Mouse (Mus musculus): Measurements from ENCODE around the gene Lrrc20.
"Not testable (repeated sequence)": the region's sequence is repeated elsewhere in the genome, so short reads cannot be mapped to it uniquely, and the experiment has no call there.

The Lrrc20 gene

GRCm38 (mm10) chr10:61475594-61476439, at the start of gene Lrrc20:
Gene Lrrc20, plus strand, starts transcription at chr10:61475801.
- DNase-seq (ENCODE audit: low spot score), result peak; percentile 61

DNA sequence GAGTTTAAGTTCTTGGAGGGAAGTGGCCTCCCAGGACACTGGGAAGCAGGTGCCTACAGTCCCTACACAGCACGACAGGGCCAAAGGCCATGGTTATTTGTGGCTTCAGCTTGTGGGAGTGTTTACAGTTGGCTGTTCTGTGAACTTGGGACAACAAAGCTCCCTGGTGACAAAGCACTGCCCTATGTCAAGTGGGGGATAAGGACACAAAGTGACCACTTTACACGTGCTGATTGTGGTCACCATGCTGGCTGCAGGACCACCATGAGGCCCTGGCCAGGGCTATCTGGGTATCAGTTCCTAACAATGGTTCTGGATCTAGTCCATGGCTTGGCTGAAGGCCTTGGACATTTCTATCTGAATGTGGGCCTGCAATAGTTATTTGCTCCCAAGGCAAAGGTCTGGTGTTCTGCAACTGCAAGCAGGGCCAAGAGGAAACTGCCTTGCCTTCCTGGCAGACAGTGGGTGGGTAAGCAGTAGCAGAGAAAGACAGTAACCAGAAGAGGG, 49.3 kb upstream of the Lrrc20 start:
- DNase-seq (ENCODE audit: low spot score), result no peak

DNA sequence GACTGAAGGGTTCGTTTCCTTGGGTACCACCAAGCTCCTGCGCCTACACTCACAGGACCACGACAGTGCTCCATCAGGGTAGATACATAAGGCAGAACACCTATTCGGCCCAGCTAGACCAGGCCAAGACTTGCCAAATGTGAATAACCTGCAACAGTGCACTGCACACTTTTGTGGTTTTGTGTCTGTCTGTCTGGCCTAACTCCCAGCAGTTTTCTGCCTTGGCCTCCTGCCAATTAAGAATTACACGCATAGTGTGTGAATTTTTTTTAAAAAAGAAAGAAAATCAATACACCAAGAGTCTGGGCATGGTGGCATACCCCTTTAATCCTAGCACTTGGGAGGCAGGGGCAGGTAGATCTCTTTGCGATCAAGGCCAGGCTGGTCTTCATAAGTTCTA, 47.6 kb upstream of the Lrrc20 start:
- DNase-seq (ENCODE audit: low spot score), result no peak

- DNase-seq (ENCODE audit: low spot score), result no peak
Observed at GRCm38 (mm10) chr10:61428416-61428815, 47.2 kb upstream of the Lrrc20 start.

- DNase-seq (ENCODE audit: low spot score), result no peak
Observed at GRCm38 (mm10) chr10:61429043-61429442, 46.6 kb upstream of the Lrrc20 start.

DNA sequence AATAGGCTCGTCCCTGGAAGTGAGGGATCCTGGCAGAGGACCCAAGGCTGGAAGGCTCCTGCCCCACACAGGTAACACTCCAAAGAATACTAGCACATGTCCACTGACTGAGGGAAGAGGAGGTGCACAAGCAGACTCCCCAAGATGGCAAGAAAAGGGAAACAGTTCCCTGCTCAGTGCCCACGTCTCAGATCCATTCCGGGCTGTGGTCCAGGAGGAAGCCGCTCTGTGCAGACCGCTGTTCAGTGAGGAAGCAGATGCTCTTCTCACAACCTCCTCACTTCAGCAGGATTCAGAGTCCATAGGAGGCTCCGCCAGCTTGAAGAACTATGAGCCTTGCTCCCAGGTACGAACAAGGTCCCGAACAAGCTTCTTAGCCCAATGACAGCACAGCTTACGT, 44.2 kb upstream of the Lrrc20 start:
- no peak for DNase-seq (ENCODE audit: low spot score)

- DNase-seq (ENCODE audit: low spot score), result no peak
Observed at GRCm38 (mm10) chr10:61440202-61440800, 35.3 kb upstream of the Lrrc20 start.

GRCm38 (mm10) chr10:61443456-61443855, 32.1 kb upstream of the Lrrc20 start:
- no peak for DNase-seq (ENCODE audit: low spot score)

DNA sequence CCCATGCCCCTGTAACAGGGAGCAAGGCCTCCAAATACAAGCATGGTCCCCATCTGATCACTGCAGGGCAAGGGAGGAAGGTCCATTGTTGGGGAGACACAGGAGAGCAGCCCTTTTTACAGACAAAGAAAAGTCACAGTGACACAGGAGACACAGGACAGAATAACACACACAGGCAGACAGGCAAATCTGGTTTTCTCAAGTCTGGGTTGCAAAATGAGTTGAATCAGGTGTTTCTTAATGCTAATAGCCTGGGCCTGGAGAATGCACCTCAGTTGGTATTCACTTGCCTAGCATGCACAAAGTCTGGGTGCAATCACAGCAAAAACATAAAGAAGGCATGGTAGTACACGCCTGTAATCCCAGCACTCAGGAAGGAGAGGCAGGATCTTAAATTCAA, 31.7 kb upstream of the Lrrc20 start:
- DNase-seq (ENCODE audit: low spot score), result no peak

DNA sequence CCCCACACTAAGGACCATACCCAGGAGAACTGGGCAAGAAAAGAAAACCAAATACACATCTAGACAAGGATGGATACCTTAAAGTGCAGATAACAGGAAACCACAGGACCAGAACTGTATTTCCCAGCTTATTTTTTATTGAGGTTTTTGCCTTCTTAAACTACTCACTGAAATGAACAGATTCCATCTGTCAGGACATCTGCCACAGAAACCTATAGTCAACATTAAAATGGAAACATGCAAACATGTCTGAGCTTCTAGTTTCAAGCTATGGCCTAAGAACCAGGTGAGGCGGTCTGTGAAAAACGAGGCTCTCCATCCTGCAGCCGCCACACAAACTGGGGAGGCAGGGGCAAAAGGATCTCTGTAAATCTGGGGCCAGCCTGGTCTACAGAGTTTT, 30.6 kb upstream of the Lrrc20 start:
- no peak for DNase-seq (ENCODE audit: low spot score)

- no peak for DNase-seq (ENCODE audit: low spot score)
Observed at GRCm38 (mm10) chr10:61447581-61448353, 27.8 kb upstream of the Lrrc20 start.

DNA sequence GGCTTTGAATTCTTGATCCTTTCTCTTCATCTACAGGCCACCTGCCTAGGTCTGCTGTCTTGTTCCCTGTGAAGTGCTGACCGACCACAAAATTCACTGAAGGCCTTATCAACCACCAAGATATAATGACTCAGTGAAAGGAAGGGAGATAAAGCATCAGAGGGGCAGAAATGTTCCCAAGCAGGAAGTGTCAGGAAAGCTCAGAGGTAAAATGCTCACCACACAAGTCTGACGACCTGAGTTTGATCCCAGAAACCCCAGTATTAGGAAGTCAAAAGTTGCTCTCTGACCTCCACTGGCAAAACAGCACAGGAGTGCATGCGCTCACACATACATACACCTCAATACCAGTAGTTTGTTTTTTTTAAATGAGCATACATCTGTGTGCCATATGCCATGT, 26.8 kb upstream of the Lrrc20 start:
- no peak for DNase-seq (ENCODE audit: low spot score)

- no peak for DNase-seq (ENCODE audit: low spot score)
Observed at GRCm38 (mm10) chr10:61451463-61451930, 24.1 kb upstream of the Lrrc20 start.

DNA sequence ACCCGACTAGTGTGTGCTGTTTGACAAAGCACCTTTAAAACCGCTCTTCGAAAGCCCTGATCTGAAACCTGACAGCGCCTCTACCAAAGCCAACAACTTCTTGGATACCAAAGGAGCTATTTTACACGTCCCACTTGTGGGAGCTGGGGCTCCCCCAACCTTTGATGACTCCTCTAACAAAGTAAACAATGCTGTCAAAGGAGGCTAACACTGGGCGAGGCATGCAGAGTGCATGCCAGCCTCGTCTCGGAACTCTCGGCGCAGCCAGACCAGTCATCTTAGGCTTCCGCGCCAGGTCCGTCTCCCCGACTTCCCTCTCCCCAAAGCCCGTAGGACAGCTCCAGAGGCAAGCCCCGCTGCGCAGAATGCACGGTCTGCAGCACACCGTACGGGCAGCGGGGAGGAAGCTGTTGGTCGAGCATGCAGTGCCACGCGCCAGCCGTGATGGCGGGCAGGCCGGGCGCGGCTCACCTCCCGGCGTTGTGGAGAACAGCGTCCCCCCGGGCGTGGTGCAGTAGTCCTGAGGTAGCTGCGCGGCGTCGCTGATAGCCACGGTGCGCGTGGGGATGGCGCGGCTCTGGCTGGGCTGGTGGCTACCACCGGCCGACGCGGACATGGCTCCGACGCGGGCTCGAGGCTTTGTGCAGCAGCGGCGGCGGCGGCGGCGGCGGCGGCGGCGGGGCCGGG, 23.5 kb upstream of the Lrrc20 start:
- DNase-seq (ENCODE audit: low spot score), result peak; percentile 25

DNA sequence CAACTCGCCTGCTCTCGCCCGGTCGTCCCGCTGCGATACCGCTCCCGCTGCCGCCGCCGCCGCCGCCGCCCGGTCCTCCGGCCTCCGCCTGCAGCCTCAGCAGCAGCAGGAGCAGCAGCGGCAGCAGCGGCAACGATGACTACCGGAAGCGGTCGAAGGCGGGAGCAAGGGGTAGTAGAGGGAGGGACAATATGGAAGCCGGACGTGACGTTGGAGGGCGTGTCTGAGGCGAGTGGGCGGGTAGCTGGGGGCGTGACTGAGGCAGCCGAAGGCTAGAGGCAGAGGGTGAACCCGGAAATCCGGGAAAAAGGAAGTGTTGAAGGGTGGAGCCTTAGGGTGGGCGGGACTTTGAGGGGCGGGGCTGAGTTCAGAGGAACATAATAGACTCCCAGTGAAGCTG, 23.0 kb upstream of the Lrrc20 start, which contains the start of gene Eif4ebp2:
Gene Eif4ebp2, minus strand, starts transcription at position 17 of the 400 bp plus-strand sequence.
- DNase-seq (ENCODE audit: low spot score), result peak; percentile 98

- not testable (repeated sequence) for DNase-seq (ENCODE audit: low spot score)
Observed at GRCm38 (mm10) chr10:61453171-61453570, 22.4 kb upstream of the Lrrc20 start.

GRCm38 (mm10) chr10:61457182-61457581, 18.4 kb upstream of the Lrrc20 start:
- DNase-seq (ENCODE audit: low spot score), result no peak

DNA sequence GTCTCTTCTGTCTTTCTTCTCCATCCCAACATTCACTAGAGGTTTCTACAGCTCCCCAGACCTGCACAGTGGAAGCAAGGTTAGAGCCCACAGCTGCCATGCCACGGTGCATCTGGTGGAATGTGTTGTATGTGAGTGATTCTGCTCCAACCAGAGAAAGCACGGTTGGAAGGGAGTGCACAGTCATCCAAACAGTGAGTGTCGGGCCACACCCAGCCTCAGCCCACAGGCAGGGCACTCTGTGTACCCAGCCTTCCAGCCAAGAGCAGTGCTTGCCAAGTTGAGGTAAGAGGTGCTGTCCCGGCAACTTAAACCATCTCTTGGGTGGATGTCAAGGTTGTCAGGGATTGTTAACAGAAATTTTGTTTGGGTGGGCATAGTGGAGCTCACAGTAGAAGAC, 10.6 kb upstream of the Lrrc20 start:
- no peak for DNase-seq (ENCODE audit: low spot score)

GRCm38 (mm10) chr10:61466242-61466641, 9.4 kb upstream of the Lrrc20 start:
- no peak for DNase-seq (ENCODE audit: low spot score)

GRCm38 (mm10) chr10:61466873-61467272, 8.7 kb upstream of the Lrrc20 start:
- no peak for DNase-seq (ENCODE audit: low spot score)

- DNase-seq (ENCODE audit: low spot score), result no peak
Observed at GRCm38 (mm10) chr10:61468900-61469299, 6.7 kb upstream of the Lrrc20 start.

GRCm38 (mm10) chr10:61473640-61474039, 2.0 kb upstream of the Lrrc20 start:
- no peak for DNase-seq (ENCODE audit: low spot score)
